Mouse (Mus musculus) effector memory CD4-positive, alpha-beta T cell, adult 5 months (primary cell): ENCODE measurements around the gene Arrdc3. TPM values are rescaled to one million over a fixed set of nuclear protein-coding genes. Genes with fewer than 3 reads are reported as not detected.

Experiments used
- polyA plus RNA-seq: library from polyadenylated mRNA; unstranded; fragments of 100-300 nt; shearing (Covaris generic); gene quantifications from one replicate; pipeline ENCODE4 v1.2.1, GENCODE M21; 2017

Arrdc3 gene
- polyA plus RNA-seq: 39.2 TPM

GRCm38 (mm10) chr13:80883190-80883589, at the start of gene Arrdc3:
Gene Arrdc3, plus strand, starts transcription at chr13:80883384.

